Mouse (Mus musculus): ENCODE results near the gene Vpreb1.
A peak's percentile ranks its signal among the peaks of the same experiment; 100 is the strongest.
"Not testable (repeated sequence)": the region's sequence is repeated elsewhere in the genome, so short reads cannot be mapped to it uniquely, and the experiment has no call there.

Vpreb1 gene

GRCm38 (mm10) chr16:16870617-16871331 lies at the start of gene Vpreb1, which contains the start of gene Top3b:
Vpreb1 (minus strand) TSS chr16:16870843.
Top3b (plus strand) TSS chr16:16870736.
- DNase-seq (ENCODE audit: low spot score) = peak; percentile 95

GRCm38 (mm10) chr16:16918441-16919117 lies 47.9 kb upstream of the Vpreb1 start:
- DNase-seq (ENCODE audit: low spot score) = no peak

GRCm38 (mm10) chr16:16913440-16913839 lies 42.8 kb upstream of the Vpreb1 start:
- no peak for DNase-seq (ENCODE audit: low spot score)

GRCm38 (mm10) chr16:16911641-16912597 lies 41.3 kb upstream of the Vpreb1 start:
- peak; percentile 86 for DNase-seq (ENCODE audit: low spot score)

- peak; percentile 11 for DNase-seq (ENCODE audit: low spot score)
Observed at GRCm38 (mm10) chr16:16907799-16908198, 37.2 kb upstream of the Vpreb1 start.

- no peak for DNase-seq (ENCODE audit: low spot score)
Observed at GRCm38 (mm10) chr16:16903188-16903587, 32.5 kb upstream of the Vpreb1 start.

GRCm38 (mm10) chr16:16902329-16902728 lies 31.7 kb upstream of the Vpreb1 start:
- no peak for DNase-seq (ENCODE audit: low spot score)

GRCm38 (mm10) chr16:16897056-16897584 lies 26.5 kb upstream of the Vpreb1 start:
- no peak for DNase-seq (ENCODE audit: low spot score)

GRCm38 (mm10) chr16:16896382-16897055 lies 25.9 kb upstream of the Vpreb1 start, which contains the start of gene Ppm1f:
Ppm1f (plus strand) TSS chr16:16896469.
- DNase-seq (ENCODE audit: low spot score) = peak; percentile 94

GRCm38 (mm10) chr16:16896015-16896381 lies 25.4 kb upstream of the Vpreb1 start:
- DNase-seq (ENCODE audit: low spot score) = no peak

- no peak for DNase-seq (ENCODE audit: low spot score)
Observed at GRCm38 (mm10) chr16:16892366-16892765, 21.7 kb upstream of the Vpreb1 start.

GRCm38 (mm10) chr16:16888341-16888740 lies 17.7 kb upstream of the Vpreb1 start:
- DNase-seq (ENCODE audit: low spot score) = no peak

- no peak for DNase-seq (ENCODE audit: low spot score)
Observed at GRCm38 (mm10) chr16:16879025-16879424, 8.4 kb upstream of the Vpreb1 start.

GRCm38 (mm10) chr16:16870241-16870616 lies 414 bp downstream of the Vpreb1 start:
- DNase-seq (ENCODE audit: low spot score) = no peak

GRCm38 (mm10) chr16:16865696-16866561 lies 4.7 kb downstream of the Vpreb1 start:
- no peak for DNase-seq (ENCODE audit: low spot score)

- no peak for DNase-seq (ENCODE audit: low spot score)
Observed at GRCm38 (mm10) chr16:16865217-16865616, 5.4 kb downstream of the Vpreb1 start.

- DNase-seq (ENCODE audit: low spot score) = no peak
Observed at GRCm38 (mm10) chr16:16863978-16864377, 6.7 kb downstream of the Vpreb1 start, which contains the start of gene Igll1. Igll1 (minus strand) TSS chr16:16863985.

GRCm38 (mm10) chr16:16862288-16862687 lies 8.4 kb downstream of the Vpreb1 start:
- DNase-seq (ENCODE audit: low spot score) = no peak

GRCm38 (mm10) chr16:16856731-16857476 lies 13.7 kb downstream of the Vpreb1 start:
- no peak for DNase-seq (ENCODE audit: low spot score)

- DNase-seq (ENCODE audit: low spot score) = not testable (repeated sequence)
Observed at GRCm38 (mm10) chr16:16856054-16856453, 14.6 kb downstream of the Vpreb1 start.
